Mouse (Mus musculus): ENCODE data around the gene Tacc2. TPM values are rescaled to one million over a fixed set of nuclear protein-coding genes. Genes with fewer than 3 reads are reported as not detected.
"Not testable (repeated sequence)": the region's sequence is repeated elsewhere in the genome, so short reads cannot be mapped to it uniquely, and the experiment has no call there.

Tacc2 gene
- total RNA-seq (2014; rRNA removed; ENCODE audit: low replicate concordance) (64.7 and 83.8 TPM in 2 replicates), polyA plus RNA-seq (2015; fragmentation: Nextera tagmentation; extraction: Ambion mirVana) (33.7 and 39.0 TPM in 2 replicates)

DNA sequence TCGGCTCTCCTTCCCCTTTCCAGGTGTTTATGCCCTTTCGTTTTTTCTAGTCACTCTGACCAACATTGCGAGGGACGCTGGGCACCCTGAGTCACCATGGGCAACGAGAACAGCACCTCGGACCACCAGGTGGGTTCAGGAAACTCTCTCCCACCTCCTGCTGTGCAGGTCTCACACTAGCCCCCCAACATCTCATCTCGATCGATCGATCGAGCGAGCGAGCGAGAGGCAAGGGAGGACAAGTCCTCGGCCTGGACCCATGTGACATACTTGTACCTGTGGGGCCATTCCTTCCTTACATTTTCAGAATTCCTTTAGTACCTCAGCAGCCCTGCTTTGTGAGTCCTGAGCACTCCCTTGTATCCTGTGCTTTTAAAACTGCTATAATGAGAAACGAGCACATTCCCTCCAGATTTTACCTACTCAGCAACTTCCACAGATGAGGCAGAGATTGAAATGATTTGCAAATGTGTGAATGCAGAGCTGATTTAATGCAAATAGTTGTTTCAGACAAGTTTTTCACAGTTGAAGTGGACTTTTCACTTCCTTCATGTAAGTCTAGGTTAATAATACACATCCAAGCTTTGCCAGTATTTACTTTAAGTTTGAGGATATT is at the start of gene Tacc2:
Gene Tacc2 (plus strand): TSS at position 51 of the 616 bp plus-strand sequence.
- no peak for ATAC-seq (ENCODE audit: insufficient read depth, low read depth)
- Histone ChIP-seq H3K27me3 (ENCODE audit: control insufficient read depth, insufficient read depth, low read length) (no peaks in the 10 kb centered on the region), H3K4me3 (ENCODE audit: low read depth, low read length) (peak within 1 kb of the TSS; percentile 32), H3K4me2 (ENCODE audit: low read depth, low read length) (peak within 1 kb of the TSS; percentile 51), H3K9me3 (replicated peaks; ENCODE audit: control insufficient read depth, low read length) (no peaks in the 10 kb centered on the region), H3K36me3 (replicated peaks; ENCODE audit: control insufficient read depth, insufficient read depth, low read length) (no peaks in the 10 kb centered on the region), H3K9ac (replicated peaks; ENCODE audit: low read depth, low read length) (peak within 1 kb of the TSS; percentile 22), H3K4me1 (ENCODE audit: control insufficient read depth, insufficient read depth) (0 out of 2 replicates have a peak, but pooled peaks cover 6% of the 10 kb centered on the region), H3K27ac (ENCODE audit: low read depth) (no peak within 1 kb of the TSS)
- WGBS = 27% methylated on average over 15 of the region's 15 CpGs
- no peak for TF ChIP-seq EP300 (IDR thresholded peaks at IDR 0.05; ENCODE audit: low read depth)
- TF ChIP-seq CTCF (IDR thresholded peaks at IDR 0.05; ENCODE audit: low read depth) = no peak
- no peak for DNase-seq (ENCODE audit: low spot score)

DNA sequence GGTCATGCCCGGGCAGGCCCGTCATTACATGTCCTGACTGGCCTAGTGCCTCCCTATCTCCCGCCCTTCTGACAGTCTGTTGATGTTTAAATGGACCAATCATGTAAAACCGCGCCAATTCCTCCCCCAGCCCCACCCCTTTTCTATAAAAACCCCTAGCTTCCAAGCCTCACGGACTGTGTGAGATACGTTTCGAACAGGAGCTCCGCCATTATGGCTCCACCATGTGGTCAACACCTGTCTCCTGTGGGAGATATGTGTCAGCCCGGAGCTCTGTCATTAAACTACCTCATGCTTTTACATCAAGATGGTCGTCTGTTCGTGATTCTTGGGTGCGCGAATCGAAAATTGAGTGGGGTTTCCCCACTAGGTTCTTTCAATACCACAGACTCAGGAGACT is 46.1 kb upstream of the Tacc2 start:
- H3K9ac ChIP-seq (replicated peaks; ENCODE audit: low read depth, low read length); H3K9me3 ChIP-seq (replicated peaks; ENCODE audit: control insufficient read depth, low read length); ATAC-seq (ENCODE audit: insufficient read depth, low read depth); DNase-seq (ENCODE audit: low spot score); H3K27me3 ChIP-seq (ENCODE audit: control insufficient read depth, insufficient read depth, low read length); H3K4me3 ChIP-seq (ENCODE audit: low read depth, low read length); H3K27ac ChIP-seq (ENCODE audit: low read depth); H3K4me1 ChIP-seq (ENCODE audit: control insufficient read depth, insufficient read depth); H3K4me2 ChIP-seq (ENCODE audit: low read depth, low read length): not testable (repeated sequence)
- WGBS = 93% methylated on average over 14 of the region's 15 CpGs
- peaks cover 48% of the 10 kb centered on the region for H3K36me3 ChIP-seq (replicated peaks; ENCODE audit: control insufficient read depth, insufficient read depth, low read length)

DNA sequence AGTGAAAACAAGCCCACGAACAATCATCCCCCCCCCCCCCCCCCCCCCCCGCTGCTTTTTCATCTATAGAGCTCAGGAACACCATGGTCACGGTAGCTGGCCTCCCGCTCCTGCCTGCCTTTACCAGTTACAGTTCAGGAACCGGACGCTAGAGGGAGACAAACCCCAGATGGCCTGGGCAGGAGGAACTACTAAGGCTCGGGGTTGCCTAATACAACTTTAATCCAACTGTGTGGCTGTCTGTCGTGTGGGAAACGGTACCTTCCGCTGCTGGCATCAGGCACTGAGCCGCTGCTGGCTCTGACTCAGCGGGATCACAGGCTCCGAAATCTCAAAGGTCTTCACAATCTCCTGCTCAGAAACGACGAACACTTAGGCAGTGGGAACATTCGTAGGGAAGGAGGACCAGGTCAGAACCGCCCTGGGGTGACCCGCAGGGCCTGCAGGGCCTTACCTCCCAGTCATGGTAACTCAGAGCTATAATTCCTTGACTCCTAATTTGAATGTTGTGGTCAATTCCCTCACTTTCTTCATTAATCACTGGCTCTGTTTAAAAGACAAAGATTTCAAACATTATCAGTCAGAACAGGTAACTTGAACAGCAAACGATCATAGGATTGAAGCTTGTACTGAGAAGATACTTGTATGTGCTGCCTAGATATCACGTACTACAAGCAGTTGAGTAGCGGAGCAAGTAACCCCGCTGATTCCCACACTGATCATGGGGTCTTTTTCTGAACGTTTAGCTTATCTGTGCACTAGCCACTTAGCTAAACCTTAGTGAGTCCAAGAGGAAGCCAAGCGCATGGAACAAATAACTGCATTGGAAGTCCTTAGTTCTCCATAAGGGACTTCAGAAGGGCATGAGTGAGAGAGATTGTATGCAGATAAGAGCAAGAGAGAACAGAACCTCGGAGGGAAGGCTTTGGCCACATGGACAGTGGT is 43.6 kb upstream of the Tacc2 start:
- TF ChIP-seq CTCF (IDR thresholded peaks at IDR 0.05; ENCODE audit: low read depth) (peak; percentile 96), EP300 (IDR thresholded peaks at IDR 0.05; ENCODE audit: low read depth) (no peak)
- Histone ChIP-seq H3K4me2 (ENCODE audit: low read depth, low read length) (no peak overlapping the region), H3K27ac (ENCODE audit: low read depth) (peak overlapping the region; percentile 59), H3K9me3 (replicated peaks; ENCODE audit: control insufficient read depth, low read length) (no peaks in the 10 kb centered on the region), H3K4me3 (ENCODE audit: low read depth, low read length) (no peak overlapping the region), H3K9ac (replicated peaks; ENCODE audit: low read depth, low read length) (no peak overlapping the region), H3K36me3 (replicated peaks; ENCODE audit: control insufficient read depth, insufficient read depth, low read length) (peaks cover 70% of the 10 kb centered on the region), H3K27me3 (ENCODE audit: control insufficient read depth, insufficient read depth, low read length) (no peaks in the 10 kb centered on the region), H3K4me1 (ENCODE audit: control insufficient read depth, insufficient read depth) (no peaks in the 10 kb centered on the region)
- peak; percentile 86 for DNase-seq (ENCODE audit: low spot score)
- peak; percentile 92 for ATAC-seq (ENCODE audit: insufficient read depth, low read depth)
- 34% methylated on average over 25 of the region's 25 CpGs for WGBS

DNA sequence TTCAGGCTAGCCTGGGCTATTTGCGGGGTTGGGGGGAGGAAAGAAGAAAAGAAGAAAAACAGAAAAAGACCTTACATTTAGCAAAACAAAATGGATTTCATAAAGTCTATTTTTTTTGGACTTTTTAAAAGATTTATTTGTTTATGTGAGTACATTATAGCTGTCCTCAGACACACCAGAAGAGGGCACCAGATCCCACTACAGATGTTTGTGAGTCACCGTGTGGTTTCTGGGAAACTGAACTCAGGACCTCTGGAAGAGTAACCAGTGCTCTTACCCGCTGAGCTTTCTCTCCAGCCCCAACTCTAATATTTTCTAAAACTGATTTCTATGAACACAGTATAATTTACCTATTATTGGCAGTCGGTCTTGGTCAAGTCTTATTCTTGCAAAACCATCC is 42.1 kb upstream of the Tacc2 start:
- no peak overlapping the region for H3K9ac ChIP-seq (replicated peaks; ENCODE audit: low read depth, low read length)
- no peak overlapping the region for H3K4me3 ChIP-seq (ENCODE audit: low read depth, low read length)
- no peaks in the 10 kb centered on the region for H3K27me3 ChIP-seq (ENCODE audit: control insufficient read depth, insufficient read depth, low read length)
- no peak for TF ChIP-seq CTCF (IDR thresholded peaks at IDR 0.05; ENCODE audit: low read depth)
- no peak for TF ChIP-seq EP300 (IDR thresholded peaks at IDR 0.05; ENCODE audit: low read depth)
- H3K36me3 ChIP-seq (replicated peaks; ENCODE audit: control insufficient read depth, insufficient read depth, low read length) = peaks cover 76% of the 10 kb centered on the region
- no peak for DNase-seq (ENCODE audit: low spot score)
- no peaks in the 10 kb centered on the region for H3K9me3 ChIP-seq (replicated peaks; ENCODE audit: control insufficient read depth, low read length)
- no peak for ATAC-seq (ENCODE audit: insufficient read depth, low read depth)
- 84% methylated on average over 4 of the region's 4 CpGs for WGBS
- H3K4me2 ChIP-seq (ENCODE audit: low read depth, low read length) = no peak overlapping the region
- H3K4me1 ChIP-seq (ENCODE audit: control insufficient read depth, insufficient read depth) = 0 out of 2 replicates have a peak, but pooled peaks cover under 1% of the 10 kb centered on the region
- no peak overlapping the region for H3K27ac ChIP-seq (ENCODE audit: low read depth)

DNA sequence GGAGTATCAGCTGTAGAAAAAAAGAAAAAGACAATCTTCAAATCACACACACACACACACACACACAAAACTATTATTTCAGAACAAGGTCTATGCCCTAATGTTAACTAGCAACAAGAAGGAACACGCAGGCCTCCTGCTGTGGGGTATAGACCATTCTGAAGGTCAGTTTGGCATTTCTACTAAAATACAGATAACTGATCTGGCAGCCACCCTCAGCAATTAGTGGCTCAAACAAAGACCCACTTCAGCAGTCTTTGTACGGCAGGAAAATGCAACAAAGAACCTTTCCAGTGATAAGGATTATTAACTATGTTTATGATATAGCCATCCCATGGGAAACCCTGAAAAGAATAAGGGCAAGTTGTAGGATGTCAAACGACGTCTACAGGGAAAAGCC is 40.2 kb upstream of the Tacc2 start:
- 70% methylated on average over 4 of the region's 4 CpGs for WGBS
- H3K27ac ChIP-seq (ENCODE audit: low read depth) = no peak overlapping the region
- H3K9me3 ChIP-seq (replicated peaks; ENCODE audit: control insufficient read depth, low read length) = no peaks in the 10 kb centered on the region
- H3K4me1 ChIP-seq (ENCODE audit: control insufficient read depth, insufficient read depth) = 0 out of 2 replicates have a peak, but pooled peaks cover 3% of the 10 kb centered on the region
- no peak for ATAC-seq (ENCODE audit: insufficient read depth, low read depth)
- DNase-seq (ENCODE audit: low spot score) = no peak
- peaks cover 77% of the 10 kb centered on the region for H3K36me3 ChIP-seq (replicated peaks; ENCODE audit: control insufficient read depth, insufficient read depth, low read length)
- no peak overlapping the region for H3K4me2 ChIP-seq (ENCODE audit: low read depth, low read length)
- no peak overlapping the region for H3K9ac ChIP-seq (replicated peaks; ENCODE audit: low read depth, low read length)
- H3K4me3 ChIP-seq (ENCODE audit: low read depth, low read length) = no peak overlapping the region
- TF ChIP-seq CTCF (IDR thresholded peaks at IDR 0.05; ENCODE audit: low read depth) = no peak
- TF ChIP-seq EP300 (IDR thresholded peaks at IDR 0.05; ENCODE audit: low read depth) = no peak
- H3K27me3 ChIP-seq (ENCODE audit: control insufficient read depth, insufficient read depth, low read length) = no peaks in the 10 kb centered on the region
